Comparison of ENCODE assay signal across 8 mouse cellular contexts in the genomic region with DNA sequence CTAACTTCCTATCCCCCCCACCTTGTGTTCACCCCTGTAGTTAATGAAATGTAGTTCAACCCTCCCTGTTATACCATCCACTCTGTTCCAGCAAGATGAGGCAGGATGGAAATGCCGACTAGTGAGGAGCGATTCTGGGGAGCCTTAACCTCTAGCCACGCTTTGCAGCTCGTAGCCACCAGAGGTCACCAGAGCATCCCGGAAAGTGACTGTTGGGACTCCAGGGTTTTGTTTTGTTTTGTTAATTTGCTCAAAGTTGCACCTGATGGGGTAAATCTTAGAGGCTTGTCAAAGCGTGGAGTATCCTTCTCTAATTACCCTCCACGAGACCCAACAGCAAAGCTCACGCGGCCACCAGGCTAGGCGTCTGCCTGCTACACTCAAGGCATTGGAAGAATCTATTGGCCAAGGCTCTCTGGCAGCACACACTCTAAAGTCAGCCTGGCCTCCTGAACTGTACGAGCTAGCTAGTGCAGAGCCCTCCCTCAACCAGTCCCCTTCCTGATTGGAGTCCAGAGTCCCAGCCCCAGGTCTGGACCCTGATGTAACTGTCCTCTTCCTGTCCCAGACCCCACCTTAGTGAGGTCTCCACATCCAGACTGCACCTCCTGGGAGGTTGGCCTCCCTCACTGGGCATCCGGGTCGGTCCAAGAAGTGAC. TPM values are rescaled to one million over a fixed set of nuclear protein-coding genes. Genes with fewer than 3 reads are reported as not detected.
DNase-seq lines count a peak whose midpoint lies in the region; ATAC-seq lines count a peak whose summit lies in the region.

No protein-coding gene starts in this region.

- H3K36me3 ChIP-seq in kidney, embryonic 14.5 days (ENCODE audit: control insufficient read depth, insufficient read depth, low read length) = peaks cover 16% of the 10 kb centered on the region
- H3K36me3 ChIP-seq in stomach, embryonic 14.5 days (ENCODE audit: control insufficient read depth, insufficient read depth, low read length) = peaks cover 11% of the 10 kb centered on the region

- no peaks in the 10 kb centered on the region for H3K9me3 ChIP-seq in kidney, embryonic 14.5 days (ENCODE audit: control insufficient read depth, low read length)
- H3K9me3 ChIP-seq in stomach, embryonic 14.5 days (ENCODE audit: control insufficient read depth, low read depth, low read length) = no peaks in the 10 kb centered on the region

- H3K4me2 ChIP-seq in kidney, embryonic 14.5 days (replicated peaks; ENCODE audit: low read depth, low read length) = peak overlapping the region; percentile 24; the same call in 1 of the 2 replicates
- H3K4me2 ChIP-seq in stomach, embryonic 14.5 days (replicated peaks; ENCODE audit: low read depth, low read length) = peak overlapping the region; percentile 23; the same call in 1 of the 2 replicates

- no peak overlapping the region for H3K9ac ChIP-seq in kidney, embryonic 14.5 days (ENCODE audit: low read depth, low read length)
- H3K9ac ChIP-seq in stomach, embryonic 14.5 days (replicated peaks; ENCODE audit: low read depth, low read length) = no peak overlapping the region

- no peak overlapping the region for H3K4me3 ChIP-seq in kidney, embryonic 14.5 days (ENCODE audit: low read length)
- no peak overlapping the region for H3K4me3 ChIP-seq in stomach, embryonic 14.5 days (ENCODE audit: low read depth, low read length)

- WGBS in kidney, embryonic 14.5 days = 5% methylated on average over 13 of the region's 13 CpGs
- 9% methylated on average over 13 of the region's 13 CpGs for WGBS in stomach, embryonic 14.5 days

- intact Hi-C loops in gastrocnemius, postnatal 36 days (cut with DNase I) = loop anchor here (1.0 kb wide), 1 partner anchor 30 kb away; no protein-coding TSS in a partner anchor

- H3K27me3 ChIP-seq in kidney, embryonic 14.5 days (ENCODE audit: control insufficient read depth, insufficient read depth, low read length) = no peaks in the 10 kb centered on the region
- no peaks in the 10 kb centered on the region for H3K27me3 ChIP-seq in stomach, embryonic 14.5 days (ENCODE audit: control insufficient read depth, insufficient read depth, low read length)

- DNase-seq in A20 (ENCODE audit: low read depth, low spot score) = peak; percentile 61
- peak; percentile 79 for DNase-seq in CD4-positive, CD25-positive, alpha-beta regulatory T cell, adult 2 months (ENCODE audit: low read depth, low spot score)
- peak; percentile 80 for DNase-seq in cerebellum, adult 9-10 months
- peak; percentile 48 to 51 for DNase-seq in gastrocnemius, postnatal 36 days
- peak; percentile 61 for DNase-seq in lung, postnatal 14 days
- DNase-seq in right cerebral cortex, postnatal 25 days = no peak

- ATAC-seq in kidney, embryonic 14.5 days (ENCODE audit: low FRiP score, low TSS enrichment) = peak; percentile 54; the same call in 1 of the 2 replicates
- peak; percentile 44; the same call in 1 of the 2 replicates for ATAC-seq in stomach, embryonic 14.5 days (ENCODE audit: insufficient number of reproducible peaks, insufficient read depth, low FRiP score, low read depth)

- H3K4me1 ChIP-seq in kidney, embryonic 14.5 days (ENCODE audit: control insufficient read depth, insufficient read depth, low read length) = 0 out of 2 replicates have a peak, but pooled peaks cover 6% of the 10 kb centered on the region
- no peaks in the 10 kb centered on the region for H3K4me1 ChIP-seq in stomach, embryonic 14.5 days (ENCODE audit: control insufficient read depth, insufficient read depth, low read length)

- H3K27ac ChIP-seq in kidney, embryonic 14.5 days (ENCODE audit: low read depth, low read length) = 0 out of 2 replicates have a peak overlapping the region, but pooled peaks have one; percentile 49
- no peak overlapping the region for H3K27ac ChIP-seq in stomach, embryonic 14.5 days (ENCODE audit: low read length)

RNA-seq across cellular contexts. Expression of a gene that starts 8.6 kb away (rescaled TPM):
- total RNA-seq in gastrocnemius, postnatal 36 days (2021) = 1 to 10 TPM; 1.6 to 2.2 TPM
- polyA plus RNA-seq in kidney, embryonic 14.5 days (2014; fragmentation: Nextera tagmentation; extraction: Ambion mirVana) = 5.5 and 6.8 TPM in 2 replicates
- 10.2 and 10.8 TPM in 2 replicates for polyA plus RNA-seq in stomach, embryonic 14.5 days (2014; fragmentation: Nextera tagmentation; extraction: Ambion mirVana)

RNA-seq across cellular contexts. Expression of a gene that starts 15.9 kb away (rescaled TPM):
- total RNA-seq in gastrocnemius, postnatal 36 days (2021) = 10 to 100 TPM; 15.9 to 17.9 TPM
- polyA plus RNA-seq in kidney, embryonic 14.5 days (2014; fragmentation: Nextera tagmentation; extraction: Ambion mirVana) = 19.7 and 68.6 TPM in 2 replicates
- 14.7 and 17.1 TPM in 2 replicates for polyA plus RNA-seq in stomach, embryonic 14.5 days (2014; fragmentation: Nextera tagmentation; extraction: Ambion mirVana)

RNA-seq across cellular contexts. Expression of a gene that starts 21.9 kb away (rescaled TPM):
- 100 to 1,000 TPM; 165 to 207 TPM for total RNA-seq in gastrocnemius, postnatal 36 days (2021)
- 35.6 and 43.3 TPM in 2 replicates for polyA plus RNA-seq in kidney, embryonic 14.5 days (2014; fragmentation: Nextera tagmentation; extraction: Ambion mirVana)
- polyA plus RNA-seq in stomach, embryonic 14.5 days (2014; fragmentation: Nextera tagmentation; extraction: Ambion mirVana) = 37.2 and 38.7 TPM in 2 replicates

RNA-seq across cellular contexts. Expression of a gene that starts 43.5 kb away (rescaled TPM):
- 1 to 10 TPM; 7.6 to 7.8 TPM for total RNA-seq in gastrocnemius, postnatal 36 days (2021)
- polyA plus RNA-seq in kidney, embryonic 14.5 days (2014; fragmentation: Nextera tagmentation; extraction: Ambion mirVana) = 53.0 and 57.6 TPM in 2 replicates
- polyA plus RNA-seq in stomach, embryonic 14.5 days (2014; fragmentation: Nextera tagmentation; extraction: Ambion mirVana) = 48.5 and 50.4 TPM in 2 replicates

RNA-seq across cellular contexts. Expression of a gene that starts 47.5 kb away (rescaled TPM):
- total RNA-seq in gastrocnemius, postnatal 36 days (2021) = under 1 TPM; 0.46 to 0.59 TPM
- 2.2 and 5.1 TPM in 2 replicates for polyA plus RNA-seq in kidney, embryonic 14.5 days (2014; fragmentation: Nextera tagmentation; extraction: Ambion mirVana)
- 9.4 and 11.9 TPM in 2 replicates for polyA plus RNA-seq in stomach, embryonic 14.5 days (2014; fragmentation: Nextera tagmentation; extraction: Ambion mirVana)
